Mouse (Mus musculus) cortical plate, adult 2 months (tissue): ENCODE data around the gene Zfp385a.

ENCODE experiments used
- CTCF ChIP-seq: fragments of 200-500 bp; IDR thresholded peaks from 2 replicates; pipeline ENCODE4 v1.5.1; 2011; ENCODE audit warnings: mild to moderate bottlenecking, control low read depth, low read length; ENCODE audit not compliant: insufficient read depth; ENCODE audit errors: extremely low read depth
- POLR2A ChIP-seq: fragments of 200-500 bp; IDR thresholded peaks from 2 replicates; pipeline ENCODE4 v1.6.1; 2011; ENCODE audit warnings: mild to moderate bottlenecking, low read length, control low read depth; ENCODE audit not compliant: insufficient read depth; ENCODE audit errors: extremely low read depth

GRCm38 (mm10) chr15:103300560-103300959, 39.3 kb downstream of the Zfp385a start:
- no peak for TF ChIP-seq POLR2A
- no peak for TF ChIP-seq CTCF
